Mouse (Mus musculus) midbrain, embryonic 16.5 days (tissue): ENCODE data around the gene Slc25a11. TPM values are rescaled to one million over a fixed set of nuclear protein-coding genes. Genes with fewer than 3 reads are reported as not detected.

Experiments
- ATAC-seq: fragments of 200-750 bp; cut with Nextera tagmentation; 2 replicates; pipeline ENCODE4 v1.8.0; 2017; ENCODE audit warnings: moderate TSS enrichment
- H3K27ac ChIP-seq: fragments of 300-500 bp; sonication (generic); 2 replicates; pipeline ENCODE4 v1.5.1; 2014; ENCODE audit warnings: mild to moderate bottlenecking, low read length, mixed read lengths
- H3K27me3 ChIP-seq: fragments of 300-500 bp; sonication (generic); 2 replicates; pipeline ENCODE4 v1.6.1; 2014; ENCODE audit warnings: low read depth, low read length, mixed read lengths; ENCODE audit not compliant: control insufficient read depth, insufficient read depth
- H3K36me3 ChIP-seq: fragments of 300-500 bp; sonication (generic); 2 replicates; pipeline ENCODE4 v1.6.1; 2014; ENCODE audit warnings: mild to moderate bottlenecking, low read length, moderate library complexity, mixed read lengths; ENCODE audit not compliant: control insufficient read depth, insufficient read depth
- H3K4me1 ChIP-seq: fragments of 300-500 bp; sonication (generic); 2 replicates; pipeline ENCODE4 v1.6.1; 2014; ENCODE audit warnings: mild to moderate bottlenecking, low read length, mixed read lengths; ENCODE audit not compliant: control insufficient read depth, insufficient read depth
- H3K4me2 ChIP-seq: fragments of 300-500 bp; sonication (generic); 2 replicates; pipeline ENCODE4 v1.6.1; 2014; ENCODE audit warnings: mild to moderate bottlenecking, low read length, mixed read lengths
- H3K4me3 ChIP-seq: fragments of 300-500 bp; sonication (generic); 2 replicates; pipeline ENCODE4 v1.5.1; 2014; ENCODE audit warnings: low read depth, mild to moderate bottlenecking, low read length, moderate library complexity, mixed read lengths
- H3K9ac ChIP-seq: fragments of 300-500 bp; sonication (generic); 2 replicates; pipeline ENCODE4 v1.6.1; 2014; ENCODE audit warnings: low read depth, low read length, mixed read lengths
- H3K9me3 ChIP-seq: fragments of 300-500 bp; sonication (generic); replicated peaks from 2 replicates; pipeline ENCODE4 v1.6.1; 2014; ENCODE audit warnings: mild to moderate bottlenecking, low read length, mixed read lengths; ENCODE audit not compliant: control insufficient read depth, poor library complexity, severe bottlenecking
- WGBS: fragments of 180-500 bp; shearing (Covaris S2); extraction: QIAGEN DNeasy Blood & Tissue Kit; methylation state at CpG from one replicate; pipeline ENCODE4 v1.1.7; 2014; 5-methylcytosine and 5-hydroxymethylcytosine counted together
- polyA plus RNA-seq: library from polyadenylated mRNA; unstranded; fragments of >200 nt; fragmentation: Nextera tagmentation; extraction: Ambion mirVana; gene quantifications from 2 replicates; pipeline ENCODE4 v1.2.1, GENCODE M21; 2015

The Slc25a11 gene
- polyA plus RNA-seq, 1 experiment from 2014 or later = 174 TPM

DNA sequence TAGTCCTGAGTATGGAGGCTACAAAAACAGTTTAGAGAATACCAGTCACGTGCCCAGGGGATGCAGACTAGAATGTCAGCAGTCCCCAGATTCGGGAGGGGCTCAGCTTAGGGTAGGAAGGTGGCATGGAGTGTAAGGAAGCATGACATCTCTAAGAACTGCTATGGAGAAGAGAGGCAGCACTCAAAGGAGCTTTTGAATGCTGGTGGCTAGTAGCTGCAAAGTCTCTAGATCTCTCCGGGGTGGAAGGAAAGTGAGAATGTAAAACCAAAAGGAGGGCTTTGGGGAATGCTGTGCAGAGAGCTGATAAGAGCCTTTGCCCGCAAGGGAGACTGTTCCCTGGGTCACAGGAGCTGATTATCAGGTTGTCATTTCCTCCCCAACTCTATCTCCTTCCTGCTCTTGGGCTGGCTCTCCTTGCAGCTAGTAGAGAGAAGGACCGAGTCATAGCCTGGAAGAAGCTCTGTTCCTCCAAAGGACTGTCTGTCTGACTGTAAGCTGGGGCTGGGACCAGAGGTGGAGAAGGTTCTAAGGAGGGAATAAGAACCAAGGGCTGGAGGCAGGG, 8.5 kb downstream of the Slc25a11 start, which contains the start of gene Gp1ba:
Gp1ba (plus strand) TSS at position 409 of the 565 bp plus-strand sequence.
- Histone ChIP-seq H3K27me3 (no peaks in the 10 kb centered on the region), H3K36me3 (no peaks in the 10 kb centered on the region), H3K27ac (no peak within 1 kb of the TSS), H3K4me1 (no peaks in the 10 kb centered on the region), H3K4me2 (no peak within 1 kb of the TSS), H3K4me3 (no peak within 1 kb of the TSS), H3K9me3 (no peaks in the 10 kb centered on the region), H3K9ac (no peak within 1 kb of the TSS)
- 60% methylated on average over 5 of the region's 5 CpGs for WGBS
- ATAC-seq = no peak

DNA sequence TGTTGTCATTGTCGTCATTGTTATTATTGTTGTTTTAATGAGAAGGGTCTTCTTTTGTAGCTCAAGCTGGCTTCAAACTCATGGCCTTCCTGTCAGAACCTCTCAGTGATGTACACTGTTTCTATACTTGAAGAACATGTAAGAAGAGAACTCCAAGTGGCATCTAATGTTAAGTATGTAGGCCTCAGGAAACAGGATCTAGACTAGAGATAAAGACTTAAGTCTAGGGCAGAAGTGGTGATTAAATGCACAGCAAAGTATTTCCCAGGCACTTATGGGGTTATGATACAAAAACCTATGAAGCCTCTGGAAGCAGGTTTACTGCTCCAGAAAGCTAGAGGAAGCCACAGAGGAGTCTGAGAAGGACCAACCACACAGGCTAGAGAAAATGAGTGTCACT, 9.0 kb downstream of the Slc25a11 start:
- ATAC-seq = no peak
- H3K9ac ChIP-seq = no peak overlapping the region
- no peaks in the 10 kb centered on the region for H3K4me1 ChIP-seq
- no peak overlapping the region for H3K4me2 ChIP-seq
- no peak overlapping the region for H3K27ac ChIP-seq
- H3K9me3 ChIP-seq = no peaks in the 10 kb centered on the region
- H3K4me3 ChIP-seq = no peak overlapping the region
- no peaks in the 10 kb centered on the region for H3K36me3 ChIP-seq
- WGBS = 79% methylated on average over 1 of the region's 1 CpGs
- no peaks in the 10 kb centered on the region for H3K27me3 ChIP-seq

- Histone ChIP-seq H3K9me3 (no peaks in the 10 kb centered on the region), H3K36me3 (no peaks in the 10 kb centered on the region), H3K4me1 (no peaks in the 10 kb centered on the region), H3K27me3 (no peaks in the 10 kb centered on the region), H3K4me2 (no peak overlapping the region), H3K4me3 (no peak overlapping the region), H3K9ac (no peak overlapping the region), H3K27ac (no peak overlapping the region)
- WGBS = 94% methylated on average over 1 of the region's 1 CpGs
- no peak for ATAC-seq
These were observed 9.5 kb downstream of the Slc25a11 start for GRCm38 (mm10) chr11:70637764-70638163.

DNA sequence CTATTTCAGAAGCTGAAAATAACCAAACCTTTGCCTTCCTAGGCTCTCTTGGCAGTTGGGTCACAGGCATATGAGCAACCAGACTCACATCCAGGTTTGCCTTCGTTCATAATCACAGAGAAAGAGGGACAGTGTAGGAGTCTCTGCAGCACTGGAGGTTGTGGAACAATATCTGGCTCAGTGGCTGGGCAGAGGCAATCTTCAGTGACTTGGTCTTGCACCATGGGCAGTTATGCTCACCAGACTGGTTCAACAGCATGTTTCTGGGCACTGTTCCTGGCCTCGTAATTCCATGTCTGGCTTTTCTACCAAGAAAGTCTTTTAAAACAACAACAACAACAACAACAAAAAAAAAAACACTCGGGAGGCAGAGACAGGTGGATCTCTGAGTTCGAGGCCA, 11.7 kb downstream of the Slc25a11 start:
- Histone ChIP-seq H3K9ac (no peak overlapping the region), H3K27ac (no peak overlapping the region), H3K4me3 (no peak overlapping the region), H3K9me3 (no peaks in the 10 kb centered on the region), H3K4me1 (no peaks in the 10 kb centered on the region), H3K4me2 (no peak overlapping the region), H3K36me3 (no peaks in the 10 kb centered on the region), H3K27me3 (no peaks in the 10 kb centered on the region)
- 81% methylated on average over 4 of the region's 4 CpGs for WGBS
- no peak for ATAC-seq

DNA sequence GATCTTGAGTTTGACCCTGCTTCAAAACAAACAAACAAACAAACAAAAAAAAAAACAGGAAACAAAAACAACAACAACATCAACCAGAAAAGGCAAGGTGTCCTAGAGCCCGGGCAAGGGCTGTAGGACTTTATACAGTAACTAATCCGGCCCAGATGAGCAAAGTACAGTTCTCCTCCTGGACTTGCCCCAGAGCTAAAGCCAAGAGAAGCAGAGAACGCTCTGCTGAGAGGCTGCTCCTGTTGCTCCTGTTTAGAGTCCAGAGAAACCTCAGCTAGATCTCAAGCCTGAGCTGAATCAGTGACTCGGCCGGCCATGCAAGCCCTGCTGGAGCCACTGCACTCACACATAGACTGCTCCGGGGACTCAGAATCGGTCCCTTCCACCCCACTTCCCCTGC, 17.1 kb downstream of the Slc25a11 start:
- 70% methylated on average over 7 of the region's 7 CpGs for WGBS
- ATAC-seq = no peak

DNA sequence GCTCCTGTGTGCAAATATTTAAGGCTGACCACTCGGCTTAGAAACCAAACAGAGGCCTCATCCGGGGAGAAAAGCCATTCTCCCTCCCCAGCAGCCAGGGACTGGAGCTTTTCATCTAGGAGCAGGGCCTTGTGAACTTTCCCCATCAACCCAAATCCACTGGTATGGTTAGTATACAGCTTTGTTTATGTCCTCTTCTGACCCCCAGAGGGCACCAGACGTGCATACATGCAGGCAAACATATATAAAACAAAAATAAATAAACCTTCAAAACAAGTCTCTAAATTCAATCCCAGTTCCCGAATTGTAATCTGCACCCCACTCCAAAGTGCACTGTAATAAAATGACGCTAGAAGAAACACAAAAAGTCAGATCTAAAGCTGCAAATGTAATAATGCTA, 17.7 kb downstream of the Slc25a11 start:
- H3K4me2 ChIP-seq = no peak overlapping the region
- no peak for ATAC-seq
- H3K27ac ChIP-seq = no peak overlapping the region
- H3K4me3 ChIP-seq = no peak overlapping the region
- no peaks in the 10 kb centered on the region for H3K9me3 ChIP-seq
- H3K27me3 ChIP-seq = no peaks in the 10 kb centered on the region
- H3K4me1 ChIP-seq = no peaks in the 10 kb centered on the region
- no peak overlapping the region for H3K9ac ChIP-seq
- H3K36me3 ChIP-seq = no peaks in the 10 kb centered on the region
- WGBS = 56% methylated on average over 5 of the region's 5 CpGs

More for the DNA sequence above, 17.1 kb downstream of the Slc25a11 start:
- Histone ChIP-seq H3K36me3 (no peaks in the 10 kb centered on the region), H3K9me3 (no peaks in the 10 kb centered on the region), H3K4me1 (no peaks in the 10 kb centered on the region), H3K4me2 (no peak overlapping the region), H3K9ac (no peak overlapping the region), H3K27me3 (no peaks in the 10 kb centered on the region), H3K27ac (no peak overlapping the region), H3K4me3 (no peak overlapping the region)

DNA sequence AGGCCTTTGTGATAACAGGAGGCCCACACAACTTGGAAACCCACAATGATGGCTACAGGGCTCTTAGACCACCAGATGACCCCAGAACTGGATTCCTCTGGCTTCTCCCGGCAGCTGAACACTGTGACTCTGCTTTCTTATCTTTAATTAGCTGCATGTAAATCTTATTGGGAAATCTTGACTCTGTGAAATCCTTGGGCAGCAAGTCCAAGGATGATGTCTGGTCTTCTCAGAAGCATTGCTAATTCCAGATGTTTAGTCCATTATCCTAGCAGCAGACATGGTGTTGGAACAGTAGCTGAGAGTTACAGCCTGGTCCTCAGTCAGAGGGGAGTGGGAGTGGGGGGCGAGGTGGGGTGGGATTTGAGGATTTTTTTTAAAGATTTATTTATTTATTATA, 18.8 kb downstream of the Slc25a11 start:
- Histone ChIP-seq H3K27me3 (no peaks in the 10 kb centered on the region), H3K36me3 (no peaks in the 10 kb centered on the region), H3K4me1 (no peaks in the 10 kb centered on the region), H3K9me3 (no peaks in the 10 kb centered on the region), H3K9ac (no peak overlapping the region), H3K4me3 (no peak overlapping the region), H3K27ac (no peak overlapping the region), H3K4me2 (no peak overlapping the region)
- no peak for ATAC-seq
- WGBS = 79% methylated on average over 2 of the region's 2 CpGs

DNA sequence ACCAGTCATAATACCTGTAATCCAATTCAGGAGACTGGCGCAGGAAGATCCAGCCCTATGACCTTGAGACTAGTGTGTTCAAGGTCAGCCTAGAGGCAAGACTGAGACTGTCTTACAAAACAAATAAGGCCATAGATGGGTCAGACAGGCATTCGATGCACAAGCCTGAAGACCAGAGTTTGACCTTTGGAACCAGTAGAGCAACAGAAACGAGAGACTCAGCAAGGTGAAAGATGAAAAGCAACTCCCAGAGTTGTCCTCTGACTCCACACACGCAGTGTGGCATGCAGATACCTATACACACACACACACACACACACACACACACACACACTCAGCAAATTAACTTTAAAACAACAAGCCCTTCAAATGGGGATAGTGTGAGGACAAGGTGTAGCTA, 20.4 kb downstream of the Slc25a11 start:
- 81% methylated on average over 4 of the region's 4 CpGs for WGBS
- H3K36me3 ChIP-seq = no peaks in the 10 kb centered on the region
- no peak overlapping the region for H3K9ac ChIP-seq
- H3K9me3 ChIP-seq = no peaks in the 10 kb centered on the region
- no peak overlapping the region for H3K4me2 ChIP-seq
- H3K27ac ChIP-seq = no peak overlapping the region
- no peak overlapping the region for H3K4me3 ChIP-seq
- no peaks in the 10 kb centered on the region for H3K27me3 ChIP-seq
- H3K4me1 ChIP-seq = no peaks in the 10 kb centered on the region
- no peak for ATAC-seq

DNA sequence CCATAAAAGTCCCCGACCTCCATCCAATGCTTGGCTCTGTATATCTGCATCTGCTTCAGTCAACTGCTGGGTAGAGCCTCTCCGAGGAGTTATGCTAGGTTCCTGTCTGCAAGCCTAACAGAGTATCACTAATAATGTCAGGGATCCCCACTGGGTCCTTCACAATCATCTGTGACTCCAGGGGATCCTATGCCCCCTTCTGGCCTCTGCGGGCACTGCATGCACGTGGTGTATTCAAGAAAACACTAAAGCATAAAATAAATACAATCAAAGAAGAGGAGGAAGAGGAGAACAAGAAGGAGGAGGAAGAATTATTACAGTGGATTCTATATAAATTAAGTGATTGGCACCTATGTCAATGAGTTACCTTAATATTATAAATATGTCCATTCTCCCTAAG, 21.8 kb downstream of the Slc25a11 start:
- ATAC-seq = no peak
- Histone ChIP-seq H3K36me3 (no peaks in the 10 kb centered on the region), H3K4me2 (no peak overlapping the region), H3K27me3 (no peaks in the 10 kb centered on the region), H3K9ac (no peak overlapping the region), H3K27ac (no peak overlapping the region), H3K9me3 (no peaks in the 10 kb centered on the region), H3K4me3 (no peak overlapping the region), H3K4me1 (no peaks in the 10 kb centered on the region)
- WGBS = 53% methylated on average over 4 of the region's 4 CpGs
